Mouse (Mus musculus) heart, postnatal 0 days (tissue): Measurements from ENCODE around the gene Tax1bp1.

Experiments
- CTCF ChIP-seq: IDR thresholded peaks from 2 replicates; pipeline ENCODE4 v1.5.1; 2016; ENCODE audit warnings: antibody characterized with exemption, control low read depth, low read depth
- EP300 ChIP-seq: IDR thresholded peaks from 2 replicates; pipeline ENCODE4 v1.6.1; 2016; ENCODE audit warnings: antibody characterized with exemption, low read depth

GRCm38 (mm10) chr6:52667641-52668040 is 45.9 kb upstream of the Tax1bp1 start:
- TF ChIP-seq CTCF (no peak), EP300 (no peak)
